Mouse (Mus musculus): ENCODE results near the gene Atf6.

DNA sequence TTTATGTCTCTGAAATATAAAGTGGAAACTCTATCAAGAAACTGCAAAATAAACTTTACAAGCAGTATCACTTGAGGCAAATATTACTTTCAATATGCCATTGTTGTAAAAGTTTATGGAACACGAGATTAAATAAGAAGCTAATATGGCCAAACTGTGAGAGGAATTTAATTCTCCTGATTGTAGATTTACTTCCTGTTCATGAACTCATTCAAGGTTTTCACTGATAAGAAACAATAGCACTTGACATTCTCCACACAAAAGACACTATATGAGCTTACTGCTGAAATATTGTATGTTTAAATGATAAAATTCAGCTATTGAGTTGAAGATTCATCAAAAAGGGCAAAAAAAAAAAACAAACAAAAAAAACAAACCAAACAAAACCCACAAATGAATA lies 102.8 kb downstream of the Atf6 start:
- TF ChIP-seq CTCF (IDR thresholded peaks at IDR 0.05; ENCODE audit: control insufficient read depth, insufficient read depth, insufficient read length) = no peak
- TF ChIP-seq MYOD1 (IDR thresholded peaks at IDR 0.05; ENCODE audit: control insufficient read depth, insufficient read length, low read depth) = no peak
- TF ChIP-seq USF1 (IDR thresholded peaks at IDR 0.05; ENCODE audit: low read depth) = no peak
- no peak for TF ChIP-seq MAX (IDR thresholded peaks at IDR 0.05)
- TF ChIP-seq CEBPB (IDR thresholded peaks at IDR 0.05; ENCODE audit: low read depth) = no peak

Measured in C2C12 (cell line).